Mouse (Mus musculus): ENCODE measurements around the gene Nxph3.

Nxph3 gene

GRCm38 (mm10) chr11:95492256-95492655 lies 22.1 kb downstream of the Nxph3 start:
- no peak for DNase-seq

GRCm38 (mm10) chr11:95490104-95490503 lies 24.3 kb downstream of the Nxph3 start:
- DNase-seq, result no peak

DNA sequence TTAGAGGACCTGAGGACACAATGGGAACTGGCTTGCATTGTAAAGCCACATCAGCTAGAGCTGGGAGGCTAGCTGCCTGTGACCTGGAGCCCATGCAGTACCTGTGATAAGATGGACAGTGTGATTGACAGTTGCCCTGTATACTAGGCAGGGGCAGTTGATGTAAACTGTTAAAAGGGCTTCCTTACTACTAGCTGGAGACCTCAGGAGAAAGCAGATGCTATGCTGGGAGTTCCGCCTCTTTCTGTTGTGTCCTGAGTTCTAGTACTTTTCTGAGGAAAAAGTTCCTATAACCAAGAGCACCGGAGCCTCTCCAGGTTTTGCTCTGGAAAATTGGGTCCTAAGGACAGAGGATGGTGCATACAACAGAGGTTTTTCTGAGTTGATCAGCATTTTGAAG lies 27.1 kb downstream of the Nxph3 start:
- DNase-seq, result no peak

DNA sequence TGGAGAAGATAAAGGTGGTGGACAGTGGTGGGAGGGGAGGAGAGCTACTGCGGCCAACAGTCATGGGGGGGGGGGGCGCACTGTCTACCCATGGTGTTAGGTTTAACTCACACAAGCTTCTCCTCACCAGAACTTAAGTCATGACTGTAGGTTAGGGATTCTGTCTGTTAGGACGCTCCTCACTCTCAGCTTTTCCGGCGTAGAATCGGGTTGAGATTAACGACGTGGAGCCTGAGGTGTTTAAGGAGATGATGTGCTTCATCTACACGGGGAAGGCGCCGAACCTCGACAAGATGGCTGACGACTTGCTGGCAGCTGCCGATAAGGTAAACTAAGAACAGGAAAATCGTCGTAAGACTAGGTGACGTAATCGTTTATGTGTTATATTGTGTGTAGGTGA lies 28.7 kb downstream of the Nxph3 start:
- DNase-seq, result no peak

- no peak for DNase-seq
Measured at GRCm38 (mm10) chr11:95480662-95481061, 33.7 kb downstream of the Nxph3 start.

- DNase-seq, result no peak
Measured at GRCm38 (mm10) chr11:95479458-95479857, 34.9 kb downstream of the Nxph3 start.

- DNase-seq, result no peak
Measured at GRCm38 (mm10) chr11:95476323-95476722, 38.0 kb downstream of the Nxph3 start.

DNA sequence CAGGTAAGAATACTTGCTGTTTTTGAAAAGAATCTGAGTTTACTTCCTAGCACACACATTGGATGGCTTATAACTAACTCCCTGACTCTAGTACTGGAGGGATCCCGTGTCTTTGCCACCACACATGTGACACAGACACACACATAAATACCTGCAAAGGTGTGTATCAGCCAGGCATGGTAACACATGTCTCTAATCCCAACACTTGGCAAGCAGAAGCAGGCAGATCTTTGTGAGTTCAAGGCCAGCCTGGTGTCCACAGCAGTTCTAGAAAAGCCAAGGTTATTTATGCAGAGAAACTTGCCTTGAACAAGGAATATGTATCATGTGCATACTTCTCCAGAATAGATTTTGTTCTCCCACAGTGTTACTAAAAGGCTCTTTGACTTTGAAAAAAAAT lies 40.9 kb downstream of the Nxph3 start:
- DNase-seq, result no peak

- DNase-seq, result no peak
Measured at GRCm38 (mm10) chr11:95472942-95473341, 41.4 kb downstream of the Nxph3 start.

GRCm38 (mm10) chr11:95467731-95468130 lies 46.6 kb downstream of the Nxph3 start:
- no peak for DNase-seq

DNA sequence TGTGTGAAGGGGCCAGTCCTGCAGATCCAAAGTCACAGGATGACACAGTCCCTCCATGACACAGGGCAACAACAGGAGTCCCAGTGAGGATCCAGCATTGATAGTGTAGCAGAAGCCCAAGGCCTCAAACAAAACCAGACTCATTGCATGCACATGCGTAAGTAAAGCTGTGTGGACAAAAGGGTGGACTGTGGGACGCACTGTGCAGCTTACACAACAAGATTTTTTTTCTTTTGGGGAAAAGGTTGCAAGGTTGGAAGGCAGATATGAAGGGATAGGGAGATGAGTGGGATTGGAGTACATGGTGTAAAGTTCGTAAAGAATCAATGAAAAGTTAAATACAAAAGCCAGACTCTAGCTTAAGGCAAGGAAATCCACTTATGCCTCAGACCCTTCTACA lies 52.2 kb downstream of the Nxph3 start:
- no peak for DNase-seq

- no peak for DNase-seq
Measured at GRCm38 (mm10) chr11:95460872-95461271, 53.5 kb downstream of the Nxph3 start.

All from kidney, postnatal 4 days (tissue).